Mouse (Mus musculus) leukemia stem cell, adult 10-12 weeks (primary cell): ENCODE results near the gene Lpcat2. TPM values are rescaled to one million over a fixed set of nuclear protein-coding genes. Genes with fewer than 3 reads are reported as not detected.

Experiments
- polyA plus RNA-seq: library from polyadenylated mRNA; stranded (reverse); fragments of >175 nt; gene quantifications from 2 replicates; pipeline ENCODE4 v1.2.3, GENCODE M21; 2012; ENCODE audit warnings: low replicate concordance

The Lpcat2 gene
- 1.4 and 2.2 TPM in 2 replicates for polyA plus RNA-seq

GRCm38 (mm10) chr8:92855171-92855894 lies at the start of gene Lpcat2:
Gene Lpcat2, plus strand, starts transcription at chr8:92855339.

GRCm38 (mm10) chr8:92827243-92828034 lies 27.7 kb upstream of the Lpcat2 start, which contains the start of gene Mmp2:
Gene Mmp2, plus strand, starts transcription at chr8:92827291.

GRCm38 (mm10) chr8:92901107-92901506 lies 46.0 kb downstream of the Lpcat2 start, which contains the start of gene Capns2:
Gene Capns2, plus strand, starts transcription at chr8:92901407.

DNA sequence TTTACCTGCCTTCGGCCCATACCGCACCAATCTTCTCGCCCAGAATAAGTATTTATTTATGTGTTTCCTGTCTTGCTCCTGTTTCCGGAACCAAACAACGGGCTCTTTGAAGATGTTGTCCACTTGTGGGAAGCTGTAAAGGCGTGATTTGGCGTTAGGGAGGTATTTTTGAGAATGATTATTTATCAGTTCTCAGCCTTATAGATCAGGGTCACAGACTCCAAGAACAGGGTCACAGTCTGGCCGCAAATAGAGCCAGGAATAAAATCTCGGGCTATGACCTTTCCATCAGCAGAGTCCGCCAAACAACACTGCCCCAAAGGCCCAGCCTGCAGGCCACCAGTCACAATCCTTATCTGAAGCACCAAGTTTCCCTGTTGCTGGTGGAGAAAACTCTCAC lies 104.6 kb downstream of the Lpcat2 start, which contains the start of gene Slc6a2:
Gene Slc6a2, plus strand, starts transcription at position 301 of the 400 bp plus-strand sequence.

Other genes with a start within 250 kb of the Lpcat2 start
- gene Irx6, start 181.1 kb upstream of the Lpcat2 start, polyA plus RNA-seq: not detected in 2 replicates
- gene Mmp2, start 28.0 kb upstream of the Lpcat2 start, polyA plus RNA-seq: 0.63 TPM in 1 of 2 replicates, not detected in the other
- gene Capns2, start 46.1 kb downstream of the Lpcat2 start, polyA plus RNA-seq: not detected in 2 replicates
- 0.02 TPM in 1 of 2 replicates, not detected in the other for gene Slc6a2, start 104.7 kb downstream of the Lpcat2 start, polyA plus RNA-seq
- gene Ces1a, start 192.9 kb downstream of the Lpcat2 start, polyA plus RNA-seq: not detected in 2 replicates
- not detected in 2 replicates for gene Ces1b, start 224.7 kb downstream of the Lpcat2 start, polyA plus RNA-seq